Mouse (Mus musculus) kidney, embryonic 16.5 days (tissue): ENCODE measurements around the gene Adprhl2. TPM values are rescaled to one million over a fixed set of nuclear protein-coding genes. Genes with fewer than 3 reads are reported as not detected.

Source experiments
- ATAC-seq: fragments of 200-750 bp; cut with Nextera tagmentation; 2 replicates; pipeline ENCODE4 v1.8.0; 2017; ENCODE audit warnings: moderate TSS enrichment; ENCODE audit not compliant: low FRiP score, low TSS enrichment
- H3K27ac ChIP-seq: fragments of 300-500 bp; sonication (generic); 2 replicates; pipeline ENCODE4 v1.5.1; 2014; ENCODE audit warnings: low read length
- H3K27me3 ChIP-seq: fragments of 300-500 bp; sonication (generic); 2 replicates; pipeline ENCODE4 v1.6.1; 2014; ENCODE audit warnings: low read length, control low read depth, mixed read lengths; ENCODE audit not compliant: insufficient read depth
- H3K36me3 ChIP-seq: fragments of 300-500 bp; sonication (generic); 2 replicates; pipeline ENCODE4 v1.6.1; 2014; ENCODE audit warnings: low read length, control low read depth, mixed read lengths; ENCODE audit not compliant: insufficient read depth
- H3K4me1 ChIP-seq: fragments of 300-500 bp; sonication (generic); 2 replicates; pipeline ENCODE4 v1.6.1; 2014; ENCODE audit warnings: low read length, control low read depth, mixed read lengths; ENCODE audit not compliant: insufficient read depth
- H3K4me2 ChIP-seq: fragments of 300-500 bp; sonication (generic); replicated peaks from 2 replicates; pipeline ENCODE4 v1.6.1; 2014; ENCODE audit warnings: low read depth, low read length
- H3K4me3 ChIP-seq: fragments of 300-500 bp; sonication (generic); 2 replicates; pipeline ENCODE4 v1.5.1; 2014; ENCODE audit warnings: mild to moderate bottlenecking, low read length
- H3K9ac ChIP-seq: fragments of 300-500 bp; sonication (generic); replicated peaks from 2 replicates; pipeline ENCODE4 v1.6.1; 2014; ENCODE audit warnings: low read length
- H3K9me3 ChIP-seq: fragments of 300-500 bp; sonication (generic); 2 replicates; pipeline ENCODE4 v1.6.1; 2016; ENCODE audit warnings: low read length, control low read depth
- WGBS: fragments of 180-500 bp; shearing (Covaris S2); extraction: QIAGEN DNeasy Blood & Tissue Kit; methylation state at CpG from one replicate; pipeline ENCODE4 v1.1.7; 2014; 5-methylcytosine and 5-hydroxymethylcytosine counted together
- polyA plus RNA-seq: library from polyadenylated mRNA; unstranded; fragments of >200 nt; fragmentation: Nextera tagmentation; extraction: Ambion mirVana; gene quantifications from 2 replicates; pipeline ENCODE4 v1.2.1, GENCODE M21; 2015

Adprhl2 gene
- polyA plus RNA-seq, 1 experiment from 2014 or later = 91.6 TPM

- Histone ChIP-seq H3K9ac (no peak overlapping the region), H3K27me3 (peaks cover 7% of the 10 kb centered on the region; the same call in 1 of the 2 replicates), H3K4me1 (peaks cover 16% of the 10 kb centered on the region), H3K27ac (no peak overlapping the region), H3K4me2 (no peak overlapping the region), H3K9me3 (no peaks in the 10 kb centered on the region), H3K4me3 (no peak overlapping the region), H3K36me3 (peaks cover 11% of the 10 kb centered on the region)
- 0 out of 2 replicates have a peak, but pooled peaks have one; percentile 0 for ATAC-seq
- 94% methylated on average over 13 of the region's 13 CpGs for WGBS
Observed at GRCm38 (mm10) chr4:126322646-126323045, 1.1 kb upstream of the Adprhl2 start.

GRCm38 (mm10) chr4:126321854-126322511 lies 480 bp upstream of the Adprhl2 start:
- peaks cover 7% of the 10 kb centered on the region; the same call in 1 of the 2 replicates for H3K27me3 ChIP-seq
- WGBS = 52% methylated on average over 28 of the region's 28 CpGs
- H3K27ac ChIP-seq = no peak overlapping the region
- peak; percentile 37 for ATAC-seq
- H3K9ac ChIP-seq = peak overlapping the region; percentile 4; the same call in 1 of the 2 replicates
- H3K4me2 ChIP-seq = peak overlapping the region; percentile 90
- peak overlapping the region; percentile 76 for H3K4me3 ChIP-seq
- no peaks in the 10 kb centered on the region for H3K9me3 ChIP-seq
- H3K4me1 ChIP-seq = peaks cover 16% of the 10 kb centered on the region
- H3K36me3 ChIP-seq = peaks cover 17% of the 10 kb centered on the region

DNA sequence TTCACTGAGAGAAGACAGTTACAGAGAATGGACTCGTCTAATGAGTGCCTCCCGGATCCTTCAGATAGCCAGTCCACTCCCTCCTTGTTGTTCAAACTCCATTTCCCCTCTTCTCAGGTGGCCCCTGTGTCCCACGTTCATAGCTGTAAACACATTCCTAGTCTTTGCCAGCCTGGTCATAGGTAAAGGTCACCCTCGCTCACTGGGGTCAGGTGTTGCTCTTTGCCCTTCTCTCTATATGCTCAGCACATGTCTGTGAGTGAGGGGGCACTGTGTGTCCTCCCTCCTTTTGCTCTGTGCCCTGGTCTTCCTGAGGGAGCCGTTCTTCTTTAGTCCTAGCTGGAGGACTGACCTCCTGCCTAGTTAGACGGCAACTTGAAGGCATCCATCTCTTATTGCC lies 1.7 kb downstream of the Adprhl2 start:
- WGBS = 80% methylated on average over 6 of the region's 6 CpGs
- Histone ChIP-seq H3K9me3 (no peaks in the 10 kb centered on the region), H3K27ac (no peak overlapping the region), H3K4me2 (no peak overlapping the region), H3K9ac (no peak overlapping the region), H3K4me1 (peaks cover 16% of the 10 kb centered on the region), H3K36me3 (peaks cover 33% of the 10 kb centered on the region), H3K27me3 (peaks cover 7% of the 10 kb centered on the region; the same call in 1 of the 2 replicates), H3K4me3 (no peak overlapping the region)
- ATAC-seq = no peak

GRCm38 (mm10) chr4:126316443-126317040 lies 5.0 kb downstream of the Adprhl2 start:
- Histone ChIP-seq H3K4me1 (peaks cover 32% of the 10 kb centered on the region), H3K4me2 (no peak overlapping the region), H3K9ac (no peak overlapping the region), H3K9me3 (no peaks in the 10 kb centered on the region), H3K4me3 (no peak overlapping the region), H3K36me3 (peaks cover 33% of the 10 kb centered on the region), H3K27me3 (no peaks in the 10 kb centered on the region), H3K27ac (no peak overlapping the region)
- WGBS = 93% methylated on average over 13 of the region's 13 CpGs
- ATAC-seq = no peak

DNA sequence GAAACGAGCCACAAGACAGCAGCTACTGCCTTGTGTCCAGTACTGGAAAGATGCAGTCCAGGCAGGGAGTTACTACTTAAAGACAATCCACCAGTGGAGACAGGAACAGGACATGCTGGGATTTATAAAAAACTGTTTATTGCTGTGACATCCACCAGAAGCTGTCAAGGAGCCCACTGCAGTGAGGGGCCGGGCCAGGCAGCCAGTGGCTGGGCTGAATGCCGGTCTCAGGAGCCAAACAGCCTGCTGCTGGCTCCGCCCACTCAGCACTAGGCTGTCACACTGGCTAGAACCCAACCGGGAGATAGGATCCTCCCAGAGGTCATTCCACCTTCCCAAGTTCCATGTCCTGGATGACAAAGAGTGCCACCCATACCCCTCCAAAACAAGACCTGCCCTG lies 5.6 kb downstream of the Adprhl2 start:
- Histone ChIP-seq H3K27me3 (no peaks in the 10 kb centered on the region), H3K4me1 (peaks cover 32% of the 10 kb centered on the region), H3K4me3 (no peak overlapping the region), H3K9me3 (no peaks in the 10 kb centered on the region), H3K9ac (no peak overlapping the region), H3K4me2 (no peak overlapping the region), H3K36me3 (peaks cover 33% of the 10 kb centered on the region), H3K27ac (no peak overlapping the region)
- no peak for ATAC-seq
- 35% methylated on average over 5 of the region's 5 CpGs for WGBS

DNA sequence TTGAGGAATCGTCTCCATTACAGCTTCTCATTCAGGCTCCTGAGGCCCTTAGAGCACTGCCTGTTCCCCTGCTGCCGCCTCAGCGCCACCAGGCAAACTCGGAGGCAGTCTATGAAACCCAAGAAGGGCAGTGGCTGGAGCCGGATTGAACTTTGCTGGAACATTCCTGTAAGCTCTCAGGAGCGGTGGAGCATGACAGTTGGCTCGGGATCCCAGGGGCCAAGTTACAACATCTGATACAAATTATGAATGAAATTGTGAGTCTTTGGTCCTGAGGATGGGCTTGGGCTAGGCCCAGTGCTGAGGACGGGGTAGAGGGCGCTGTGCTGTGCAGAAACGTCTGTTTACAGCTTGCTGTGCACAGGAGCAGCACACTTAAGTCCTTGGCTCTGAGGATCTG lies 7.1 kb downstream of the Adprhl2 start:
- 25% methylated on average over 10 of the region's 10 CpGs for WGBS
- Histone ChIP-seq H3K36me3 (peaks cover 33% of the 10 kb centered on the region), H3K27ac (peak overlapping the region; percentile 58), H3K27me3 (no peaks in the 10 kb centered on the region), H3K4me2 (no peak overlapping the region), H3K4me3 (no peak overlapping the region), H3K4me1 (peaks cover 31% of the 10 kb centered on the region), H3K9ac (no peak overlapping the region), H3K9me3 (no peaks in the 10 kb centered on the region)
- peak; percentile 9; the same call in 1 of the 2 replicates for ATAC-seq

GRCm38 (mm10) chr4:126313202-126313601 lies 8.3 kb downstream of the Adprhl2 start:
- Histone ChIP-seq H3K27me3 (no peaks in the 10 kb centered on the region), H3K36me3 (peaks cover 28% of the 10 kb centered on the region), H3K4me2 (no peak overlapping the region), H3K9me3 (no peaks in the 10 kb centered on the region), H3K4me1 (peaks cover 32% of the 10 kb centered on the region), H3K4me3 (no peak overlapping the region), H3K9ac (no peak overlapping the region), H3K27ac (peak overlapping the region; percentile 57)
- 48% methylated on average over 5 of the region's 5 CpGs for WGBS
- no peak for ATAC-seq

GRCm38 (mm10) chr4:126311566-126312200 lies 9.8 kb downstream of the Adprhl2 start:
- Histone ChIP-seq H3K9me3 (no peaks in the 10 kb centered on the region), H3K9ac (no peak overlapping the region), H3K27me3 (no peaks in the 10 kb centered on the region), H3K36me3 (peaks cover 12% of the 10 kb centered on the region), H3K4me2 (no peak overlapping the region), H3K4me3 (no peak overlapping the region), H3K27ac (no peak overlapping the region), H3K4me1 (peaks cover 32% of the 10 kb centered on the region)
- WGBS = 88% methylated on average over 16 of the region's 16 CpGs
- no peak for ATAC-seq

DNA sequence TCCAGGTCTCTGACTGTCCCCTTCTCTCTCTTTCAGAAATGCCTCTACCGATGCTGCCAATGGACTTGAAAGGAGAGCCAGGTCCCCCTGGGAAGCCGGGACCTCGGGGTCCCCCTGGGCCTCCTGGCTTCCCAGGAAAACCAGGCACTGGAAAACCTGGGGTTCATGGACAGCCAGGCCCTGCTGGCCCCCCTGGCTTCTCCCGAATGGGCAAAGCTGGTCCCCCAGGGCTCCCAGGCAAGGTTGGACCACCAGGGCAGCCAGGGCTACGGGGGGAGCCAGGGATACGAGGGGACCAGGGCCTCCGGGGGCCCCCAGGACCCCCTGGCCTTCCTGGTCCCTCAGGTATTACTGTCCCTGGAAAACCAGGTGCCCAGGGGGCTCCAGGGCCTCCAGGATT lies 11.2 kb downstream of the Adprhl2 start:
- H3K27me3 ChIP-seq = no peaks in the 10 kb centered on the region
- 0 out of 2 replicates have a peak, but pooled peaks cover 5% of the 10 kb centered on the region for H3K9me3 ChIP-seq
- peaks cover 26% of the 10 kb centered on the region for H3K4me1 ChIP-seq
- WGBS = 79% methylated on average over 7 of the region's 7 CpGs
- no peak for ATAC-seq
- H3K4me2 ChIP-seq = no peak overlapping the region
- H3K9ac ChIP-seq = no peak overlapping the region
- H3K4me3 ChIP-seq = no peak overlapping the region
- H3K27ac ChIP-seq = no peak overlapping the region
- no peaks in the 10 kb centered on the region for H3K36me3 ChIP-seq

DNA sequence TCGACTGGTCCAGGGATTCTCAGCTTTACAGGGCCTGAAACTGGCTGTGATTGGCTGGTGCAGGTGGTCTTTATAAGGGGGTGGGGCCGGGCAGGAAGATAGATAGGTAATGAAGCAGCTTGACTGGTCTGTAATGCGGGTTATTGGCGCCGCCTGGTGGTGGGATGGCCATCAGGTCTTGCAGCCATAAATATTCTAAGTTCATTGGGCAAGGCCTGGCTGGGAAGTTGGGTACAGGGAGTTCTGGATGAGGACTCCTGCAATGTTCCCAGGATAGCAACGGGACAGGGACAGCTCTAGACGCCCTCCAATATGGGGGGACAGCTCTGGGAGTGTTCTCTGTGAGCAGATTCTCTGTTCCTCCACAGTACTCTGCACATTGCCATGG lies 11.6 kb downstream of the Adprhl2 start:
- 1% methylated on average over 7 of the region's 7 CpGs for WGBS
- 0 out of 2 replicates have a peak, but pooled peaks cover 5% of the 10 kb centered on the region for H3K9me3 ChIP-seq
- no peaks in the 10 kb centered on the region for H3K36me3 ChIP-seq
- peak overlapping the region; percentile 29 for H3K4me3 ChIP-seq
- H3K4me2 ChIP-seq = peak overlapping the region; percentile 50
- no peak overlapping the region for H3K27ac ChIP-seq
- peak; percentile 75 for ATAC-seq
- peaks cover 25% of the 10 kb centered on the region for H3K4me1 ChIP-seq
- no peaks in the 10 kb centered on the region for H3K27me3 ChIP-seq
- H3K9ac ChIP-seq = peak overlapping the region; percentile 29; the same call in 1 of the 2 replicates
